Mouse (Mus musculus) liver, embryonic 14.5 days (tissue): ENCODE data around the gene Acvr1b.

Experiments
- CTCF ChIP-seq: IDR thresholded peaks from 2 replicates; pipeline ENCODE4 v1.5.1; 2016; ENCODE audit warnings: antibody characterized with exemption, low read depth, control low read depth
- EP300 ChIP-seq: IDR thresholded peaks from 2 replicates; pipeline ENCODE4 v1.6.1; 2016; ENCODE audit warnings: antibody characterized with exemption, low read depth

DNA sequence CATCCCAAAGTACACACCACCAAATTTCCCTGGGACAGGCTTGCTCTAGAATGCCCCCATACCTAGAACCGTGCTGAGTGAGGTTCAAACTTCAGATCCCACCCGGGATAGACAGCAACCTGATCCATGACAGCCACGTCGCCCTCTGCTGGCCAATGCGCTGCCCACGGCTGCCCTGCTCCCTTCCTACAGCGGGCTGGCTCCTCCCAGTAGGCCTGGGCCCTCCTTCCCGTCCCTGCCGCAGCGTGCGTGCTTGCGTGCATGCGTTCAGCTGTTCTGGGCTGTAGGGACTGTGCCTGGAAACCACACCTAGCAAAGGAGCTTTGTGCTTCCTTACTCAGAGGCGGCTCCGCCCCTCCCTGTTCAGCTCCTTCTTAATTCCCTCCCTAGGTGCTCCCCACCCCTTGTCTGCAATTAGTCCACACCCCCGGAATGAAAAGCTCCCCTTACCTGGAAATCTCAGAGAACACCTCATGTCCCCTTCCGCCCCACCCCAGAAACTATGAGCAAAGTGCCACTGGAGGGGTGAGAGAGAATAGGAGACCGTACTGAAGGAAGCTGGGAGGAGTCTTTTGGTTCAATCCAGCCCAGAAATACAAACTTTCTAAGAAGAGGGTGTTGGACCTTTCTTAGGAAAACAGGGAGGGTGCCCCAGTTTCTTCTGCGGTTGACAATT lies 28.3 kb upstream of the Acvr1b start:
- TF ChIP-seq CTCF (peak; percentile 96), EP300 (no peak)
